Mouse (Mus musculus): ENCODE data around the gene Gpr83.

The Gpr83 gene

GRCm38 (mm10) chr9:14903006-14903405 is 43.0 kb downstream of the Gpr83 start:
- no peak for ATAC-seq (ENCODE audit: insufficient number of reproducible peaks, low FRiP score, low TSS enrichment)

- no peak for ATAC-seq (ENCODE audit: insufficient number of reproducible peaks, low FRiP score, low TSS enrichment)
Measured at GRCm38 (mm10) chr9:14903581-14904378, 43.8 kb downstream of the Gpr83 start, which contains the start of gene Izumo1r. TSS of gene Izumo1r (minus strand) at chr9:14903949.

- ATAC-seq (ENCODE audit: insufficient number of reproducible peaks, low FRiP score, low TSS enrichment): no peak
Measured at GRCm38 (mm10) chr9:14904741-14905475, 44.9 kb downstream of the Gpr83 start.

GRCm38 (mm10) chr9:14905956-14906355 is 45.9 kb downstream of the Gpr83 start:
- ATAC-seq (ENCODE audit: insufficient number of reproducible peaks, low FRiP score, low TSS enrichment): no peak

GRCm38 (mm10) chr9:14907816-14908415 is 47.9 kb downstream of the Gpr83 start:
- no peak for ATAC-seq (ENCODE audit: insufficient number of reproducible peaks, low FRiP score, low TSS enrichment)

GRCm38 (mm10) chr9:14909981-14910380 is 50.0 kb downstream of the Gpr83 start:
- no peak for ATAC-seq (ENCODE audit: insufficient number of reproducible peaks, low FRiP score, low TSS enrichment)

GRCm38 (mm10) chr9:14912037-14912436 is 52.0 kb downstream of the Gpr83 start:
- no peak for ATAC-seq (ENCODE audit: insufficient number of reproducible peaks, low FRiP score, low TSS enrichment)

- no peak for ATAC-seq (ENCODE audit: insufficient number of reproducible peaks, low FRiP score, low TSS enrichment)
Measured at GRCm38 (mm10) chr9:14917661-14918060, 57.7 kb downstream of the Gpr83 start.

- no peak for ATAC-seq (ENCODE audit: insufficient number of reproducible peaks, low FRiP score, low TSS enrichment)
Measured at GRCm38 (mm10) chr9:14918825-14919668, 59.0 kb downstream of the Gpr83 start.
